Mouse (Mus musculus): Measurements from ENCODE around the gene Ppara.

Gene Ppara

DNA sequence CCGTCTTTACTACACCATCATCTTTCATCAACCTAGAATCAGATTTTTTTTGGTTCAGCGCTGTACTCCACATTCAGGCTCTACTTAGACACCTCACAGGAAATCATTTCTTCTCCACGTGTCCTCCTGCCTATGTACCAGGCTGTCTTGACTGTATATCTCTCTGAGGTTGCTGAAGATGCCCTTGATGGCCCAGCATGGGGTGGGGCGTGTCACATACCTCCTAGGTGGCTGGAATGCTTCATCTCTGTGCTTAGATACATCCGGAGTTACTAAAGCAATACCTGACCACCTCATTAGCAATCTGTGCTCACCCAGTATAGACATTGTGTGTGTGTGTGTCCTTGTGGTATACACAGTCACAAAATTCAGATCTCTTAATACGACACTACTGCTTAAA, 60.7 kb downstream of the Ppara start:
- no peak for DNase-seq (ENCODE audit: low spot score in 2 of 2)

GRCm38 (mm10) chr15:85798676-85799075, 63.9 kb downstream of the Ppara start:
- no peak for DNase-seq (ENCODE audit: low spot score in 2 of 2)

- no peak for DNase-seq (ENCODE audit: low spot score in 2 of 2)
These were observed 68.1 kb downstream of the Ppara start for GRCm38 (mm10) chr15:85802931-85803330.

DNA sequence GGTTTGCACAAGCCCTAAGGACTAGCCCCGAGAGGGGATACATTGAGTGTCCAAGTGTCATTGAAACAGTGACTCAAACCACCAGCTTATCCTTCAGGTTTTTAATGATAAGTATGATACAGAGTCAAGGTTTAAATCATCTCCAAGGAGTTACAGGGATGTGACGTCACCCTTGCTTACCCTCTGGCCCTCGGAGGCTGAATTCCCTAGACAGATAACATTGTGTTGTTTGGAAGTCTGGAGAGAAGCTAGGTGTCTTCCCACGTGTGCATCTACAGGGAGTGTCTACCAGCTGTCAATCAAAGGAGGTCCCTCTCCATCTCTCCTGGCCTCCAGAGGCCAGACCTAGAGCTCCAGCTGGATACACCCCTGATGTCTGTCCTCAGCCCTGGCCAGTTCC, 72.1 kb downstream of the Ppara start:
- no peak for DNase-seq (ENCODE audit: low spot score in 2 of 2)

DNA sequence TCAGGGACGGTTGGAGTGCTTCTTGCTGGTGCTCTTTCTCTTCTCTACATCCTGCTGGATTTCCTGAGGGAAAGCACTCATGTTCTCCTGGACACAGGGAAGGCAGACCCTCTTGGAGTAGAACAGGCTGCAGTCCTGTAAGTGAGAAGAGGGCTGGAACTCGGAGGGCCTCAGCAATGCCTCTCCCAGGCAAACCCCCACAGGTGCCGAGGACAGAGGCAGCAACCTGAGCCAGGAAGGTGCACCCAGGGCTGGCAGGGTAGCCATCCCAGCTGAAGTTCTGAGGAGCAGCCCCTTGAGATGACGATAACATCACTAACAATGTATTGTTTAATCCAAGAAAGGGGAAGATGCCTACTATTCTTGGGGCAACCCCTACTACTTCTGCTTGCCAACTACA, 72.6 kb downstream of the Ppara start:
- DNase-seq (ENCODE audit: low spot score in 2 of 2), result no peak

DNA sequence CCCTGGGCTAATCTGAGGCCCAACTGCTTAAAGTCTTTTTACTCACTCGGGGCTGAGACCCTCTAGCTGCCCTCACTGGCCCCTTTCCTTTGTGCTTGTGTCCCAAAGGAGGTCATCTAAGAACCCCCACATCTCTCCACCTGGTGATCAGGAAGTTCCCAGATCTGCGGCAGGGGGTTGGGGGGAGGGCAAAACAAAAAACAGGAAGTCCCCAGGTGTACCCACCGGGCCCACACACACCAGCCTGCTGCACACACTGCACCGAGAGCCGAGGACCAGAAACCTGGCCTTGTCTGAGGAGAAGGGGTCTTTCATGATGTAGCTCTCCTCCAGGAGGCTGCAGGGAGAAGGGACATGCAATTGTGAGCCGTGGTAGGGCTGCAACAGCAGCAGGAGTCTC, 73.2 kb downstream of the Ppara start:
- no peak for DNase-seq (ENCODE audit: low spot score in 2 of 2)

- DNase-seq (ENCODE audit: low spot score in 2 of 2), result no peak
These were observed 73.7 kb downstream of the Ppara start for GRCm38 (mm10) chr15:85808434-85808833.

GRCm38 (mm10) chr15:85809091-85809490, 74.3 kb downstream of the Ppara start:
- DNase-seq (ENCODE audit: low spot score in 2 of 2), result no peak

GRCm38 (mm10) chr15:85810462-85810805, 75.7 kb downstream of the Ppara start:
- no peak for DNase-seq (ENCODE audit: low spot score in 2 of 2)

GRCm38 (mm10) chr15:85810806-85811521, 76.2 kb downstream of the Ppara start:
- peak; percentile 83 to 92 for DNase-seq (ENCODE audit: low spot score in 2 of 2)

DNA sequence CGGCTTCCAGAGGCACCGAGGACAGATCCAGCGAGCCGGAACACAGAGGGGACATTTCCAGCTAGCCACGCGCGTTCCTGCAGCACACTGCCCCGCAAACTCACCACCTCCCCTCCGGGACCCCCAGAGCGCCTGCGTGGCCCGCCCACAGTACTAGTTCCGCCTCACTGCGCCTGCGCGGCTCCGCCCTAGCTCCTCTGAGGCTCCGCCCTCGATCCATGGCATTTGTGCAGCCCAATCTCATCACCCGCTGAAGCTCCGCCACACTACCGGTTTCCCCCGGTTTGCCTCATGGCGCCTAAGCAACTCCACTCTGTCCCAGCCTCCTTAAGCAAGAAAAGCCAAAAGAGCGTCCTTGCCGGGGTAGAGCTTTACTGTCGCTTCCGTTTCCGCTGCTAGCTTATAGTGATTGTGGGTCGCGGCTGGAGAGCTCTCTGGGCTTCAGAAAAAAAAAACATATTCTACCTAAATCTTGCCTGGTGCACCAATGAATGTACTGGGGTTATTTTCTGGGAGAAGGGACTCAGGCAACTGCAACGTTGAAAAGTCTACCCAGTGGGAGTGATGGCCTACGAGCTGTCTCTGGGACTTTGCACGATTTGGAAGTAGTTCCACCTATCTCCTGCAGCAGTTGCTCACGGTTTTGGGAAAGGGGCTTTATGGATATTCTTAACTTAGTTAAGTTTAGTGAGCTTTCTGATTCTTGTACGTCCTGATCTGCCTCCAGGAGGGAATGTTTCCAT, 76.9 kb downstream of the Ppara start, which contains the start of gene Cdpf1:
Cdpf1 (minus strand) TSS at position 163 of the 743 bp plus-strand sequence.
- DNase-seq (ENCODE audit: low spot score in 2 of 2), result peak; percentile 99

DNA sequence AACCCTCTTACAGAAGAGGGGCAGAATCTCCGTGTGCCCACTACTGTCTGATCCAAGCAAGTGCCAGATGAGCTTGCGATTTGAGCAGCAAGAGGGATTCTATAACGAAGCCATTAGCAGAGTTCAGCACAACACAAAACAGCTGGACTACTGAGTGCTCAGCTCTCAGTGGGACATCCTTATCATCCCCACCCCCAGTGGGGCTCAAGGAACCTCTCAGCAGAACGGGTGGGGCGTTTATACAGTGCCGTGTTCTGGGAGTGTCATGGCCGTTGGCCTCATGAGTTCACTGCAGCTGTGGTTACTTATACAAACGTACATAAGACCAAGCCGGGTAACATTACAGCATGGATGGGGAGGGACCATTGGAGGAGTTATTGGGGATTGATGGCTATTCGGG, 78.6 kb downstream of the Ppara start:
- no peak for DNase-seq (ENCODE audit: low spot score in 2 of 2)

- DNase-seq (ENCODE audit: low spot score in 2 of 2), result peak; percentile 38 to 52
These were observed 86.6 kb downstream of the Ppara start, which contains the start of gene Pkdrej for GRCm38 (mm10) chr15:85821203-85822010. Pkdrej (minus strand) TSS chr15:85821734.

GRCm38 (mm10) chr15:85822011-85822359, 87.2 kb downstream of the Ppara start:
- DNase-seq (ENCODE audit: low spot score in 2 of 2), result no peak

DNA sequence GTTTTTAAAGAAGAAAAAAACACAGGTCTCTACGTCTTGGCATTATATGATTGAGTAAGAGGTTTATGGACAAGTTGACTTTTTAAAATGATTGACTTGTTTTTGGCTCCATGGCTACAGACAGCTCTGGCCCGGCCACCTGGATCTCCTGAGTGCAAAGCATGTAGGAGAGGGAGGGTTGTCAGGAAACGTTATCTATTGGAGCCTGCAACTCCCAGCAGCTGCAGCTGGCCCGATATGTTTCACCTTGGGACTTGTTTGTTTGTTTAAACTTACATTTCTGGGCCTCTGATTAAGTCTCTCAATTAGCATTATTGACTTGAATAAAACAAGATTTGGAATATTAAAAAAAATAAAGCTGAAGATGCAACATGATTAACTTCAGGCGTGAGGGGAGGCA, 91.9 kb downstream of the Ppara start:
- DNase-seq (ENCODE audit: low spot score in 2 of 2), result no peak

- no peak for DNase-seq (ENCODE audit: low spot score in 2 of 2)
These were observed 93.3 kb downstream of the Ppara start for GRCm38 (mm10) chr15:85828071-85828470.

- DNase-seq (ENCODE audit: low spot score in 2 of 2), result no peak
These were observed 94.7 kb downstream of the Ppara start for GRCm38 (mm10) chr15:85829470-85829869.

- peak; percentile 88 to 89 for DNase-seq (ENCODE audit: low spot score in 2 of 2)
These were observed 97.3 kb downstream of the Ppara start, which contains the start of gene Ttc38 for GRCm38 (mm10) chr15:85831954-85832590. Ttc38 (plus strand) TSS chr15:85832306.

- DNase-seq (ENCODE audit: low spot score in 2 of 2), result no peak
These were observed 97.8 kb downstream of the Ppara start for GRCm38 (mm10) chr15:85832599-85832998.

- no peak for DNase-seq (ENCODE audit: low spot score in 2 of 2)
These were observed 100.6 kb downstream of the Ppara start for GRCm38 (mm10) chr15:85835335-85835734.

DNA sequence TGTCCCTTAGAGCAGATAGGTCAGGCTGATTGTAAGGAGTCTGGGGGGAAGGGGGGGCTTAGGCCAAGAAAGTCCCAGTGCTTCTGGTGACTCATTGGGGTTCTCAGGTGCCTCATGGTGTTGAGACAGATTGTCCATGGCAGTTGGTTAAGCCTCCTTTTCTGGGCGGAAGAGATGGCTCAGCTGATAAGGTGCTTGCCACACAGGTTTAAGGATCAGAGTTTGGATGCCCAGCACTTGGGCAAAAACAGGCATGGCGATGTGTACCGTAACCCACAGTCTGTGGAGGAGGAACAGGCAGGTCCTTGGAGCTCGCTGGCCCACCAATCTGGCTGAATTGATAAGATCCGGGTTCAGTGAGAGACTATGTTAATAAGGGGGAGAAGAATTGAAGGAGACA, 102.1 kb downstream of the Ppara start:
- no peak for DNase-seq (ENCODE audit: low spot score in 2 of 2)

DNA sequence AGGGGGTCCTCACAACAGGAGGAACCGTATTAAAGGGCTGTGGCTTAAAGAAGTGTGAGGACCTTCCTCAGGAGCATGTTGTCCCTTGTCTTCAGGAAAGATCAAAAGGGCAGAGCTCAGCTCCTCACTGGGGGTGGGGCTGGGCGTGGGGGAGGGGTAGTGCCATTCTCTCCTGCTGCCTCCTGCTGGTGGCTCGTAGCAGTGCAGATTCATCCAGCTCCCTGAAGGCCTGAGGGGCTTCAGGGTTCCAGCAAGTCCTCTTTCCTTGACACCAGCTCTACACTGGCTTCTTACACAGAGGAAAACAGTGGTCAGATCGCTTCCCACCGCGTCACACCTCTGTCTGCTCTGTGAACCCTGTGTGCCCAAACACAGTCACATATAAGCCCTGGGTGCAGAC, 106.2 kb downstream of the Ppara start:
- DNase-seq (ENCODE audit: low spot score in 2 of 2), result no peak
